Mouse (Mus musculus) thymus, adult 2 months (tissue): ENCODE results near the gene Igfbp7. TPM values are rescaled to one million over a fixed set of nuclear protein-coding genes. Genes with fewer than 3 reads are reported as not detected.

Experiments used
- DNase-seq: peaks from one replicate; pipeline ENCODE4 v3.0.0; 2021
- H3K27ac ChIP-seq: fragments of 200-500 bp; 2 replicates; pipeline ENCODE4 v1.5.1; 2012; ENCODE audit warnings: low read length, control low read depth; ENCODE audit not compliant: control insufficient read depth, insufficient read depth
- H3K27me3 ChIP-seq: fragments of 200-500 bp; 2 replicates; pipeline ENCODE4 v1.6.1; 2012; ENCODE audit warnings: mild to moderate bottlenecking, low read length, moderate library complexity, mixed read lengths; ENCODE audit not compliant: control insufficient read depth, insufficient read depth
- H3K36me3 ChIP-seq: fragments of 200-500 bp; 2 replicates; pipeline ENCODE4 v1.6.1; 2012; ENCODE audit warnings: mild to moderate bottlenecking, low read length, moderate library complexity; ENCODE audit not compliant: control insufficient read depth, insufficient read depth
- H3K4me1 ChIP-seq: fragments of 200-500 bp; replicated peaks from 2 replicates; pipeline ENCODE4 v1.6.1; 2012; ENCODE audit warnings: low read length; ENCODE audit not compliant: control insufficient read depth, insufficient read depth
- H3K4me3 ChIP-seq: fragments of 200-500 bp; 2 replicates; pipeline ENCODE4 v1.5.1; 2012; ENCODE audit warnings: mild to moderate bottlenecking, low read length, control low read depth, moderate library complexity; ENCODE audit not compliant: control insufficient read depth, insufficient read depth
- CTCF ChIP-seq: fragments of 200-500 bp; IDR thresholded peaks from 2 replicates; pipeline ENCODE4 v1.5.1; 2012; ENCODE audit warnings: mild to moderate bottlenecking, control low read depth, low read length, moderate library complexity, borderline replicate concordance; ENCODE audit not compliant: control insufficient read depth, poor library complexity, insufficient read depth; ENCODE audit errors: extremely low read depth
- POLR2A ChIP-seq: fragments of 200-500 bp; IDR thresholded peaks from 2 replicates; pipeline ENCODE4 v1.6.1; 2012; ENCODE audit warnings: mild to moderate bottlenecking, low read length, control low read depth, moderate library complexity; ENCODE audit not compliant: control insufficient read depth, poor library complexity, insufficient read depth; ENCODE audit errors: extremely low read depth
- WGBS: fragments of 180-500 bp; shearing (Covaris S2); methylation state at CpG from one replicate; pipeline ENCODE4 v1.1.7; 2018; 5-methylcytosine and 5-hydroxymethylcytosine counted together
- polyA plus RNA-seq: library from polyadenylated mRNA; depleted of rRNA; stranded (reverse); fragments of >200 nt; gene quantifications from 2 replicates; pipeline ENCODE4 v1.2.3, GENCODE M21; 2012

Igfbp7 gene
- polyA plus RNA-seq, 1 experiment = 370 TPM

DNA sequence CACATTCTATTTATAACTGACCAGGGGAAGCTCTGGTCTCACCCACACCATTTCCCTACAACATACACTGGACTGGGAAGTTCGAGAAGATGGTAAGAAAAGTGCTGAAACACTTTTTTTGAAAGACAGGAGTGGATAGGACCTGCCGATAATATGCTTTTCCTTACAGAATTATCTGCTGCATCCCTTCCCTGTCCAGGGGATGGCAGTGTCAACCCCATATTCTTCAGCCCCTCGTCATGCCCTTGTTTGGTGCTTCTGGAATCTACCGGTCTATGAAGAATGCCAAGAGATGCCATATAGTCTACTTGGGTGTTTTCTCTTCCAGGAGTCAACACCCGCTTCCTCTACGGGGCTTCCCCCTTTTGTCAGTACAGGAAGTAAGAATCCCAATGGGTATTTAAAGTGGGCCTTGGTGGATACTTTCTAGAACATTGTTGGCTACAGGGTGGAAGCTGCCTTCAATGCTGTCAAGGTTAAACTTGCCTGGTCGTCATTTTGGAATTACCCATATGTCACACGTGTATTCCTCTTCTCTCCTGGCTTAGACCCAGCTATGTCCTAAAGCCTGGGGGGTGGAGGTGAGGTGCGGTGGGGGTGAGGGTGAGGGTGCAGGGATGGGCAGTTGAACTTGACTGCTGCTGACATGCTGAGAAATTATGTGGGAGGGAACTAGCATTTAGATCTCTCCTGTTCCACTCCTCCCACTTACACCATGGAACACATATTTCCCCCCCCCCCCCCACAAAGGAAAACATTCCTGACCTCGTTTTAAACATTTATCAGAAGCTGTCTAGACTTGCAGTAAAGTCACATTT, 21.0 kb downstream of the Igfbp7 start:
- no peaks in the 10 kb centered on the region for H3K27me3 ChIP-seq
- no peaks in the 10 kb centered on the region for H3K36me3 ChIP-seq
- H3K4me3 ChIP-seq = no peak overlapping the region
- TF ChIP-seq POLR2A (no peak), CTCF (no peak)
- 64% methylated on average over 10 of the region's 10 CpGs for WGBS
- no peak for DNase-seq
- H3K27ac ChIP-seq = no peak overlapping the region
- no peaks in the 10 kb centered on the region for H3K4me1 ChIP-seq

DNA sequence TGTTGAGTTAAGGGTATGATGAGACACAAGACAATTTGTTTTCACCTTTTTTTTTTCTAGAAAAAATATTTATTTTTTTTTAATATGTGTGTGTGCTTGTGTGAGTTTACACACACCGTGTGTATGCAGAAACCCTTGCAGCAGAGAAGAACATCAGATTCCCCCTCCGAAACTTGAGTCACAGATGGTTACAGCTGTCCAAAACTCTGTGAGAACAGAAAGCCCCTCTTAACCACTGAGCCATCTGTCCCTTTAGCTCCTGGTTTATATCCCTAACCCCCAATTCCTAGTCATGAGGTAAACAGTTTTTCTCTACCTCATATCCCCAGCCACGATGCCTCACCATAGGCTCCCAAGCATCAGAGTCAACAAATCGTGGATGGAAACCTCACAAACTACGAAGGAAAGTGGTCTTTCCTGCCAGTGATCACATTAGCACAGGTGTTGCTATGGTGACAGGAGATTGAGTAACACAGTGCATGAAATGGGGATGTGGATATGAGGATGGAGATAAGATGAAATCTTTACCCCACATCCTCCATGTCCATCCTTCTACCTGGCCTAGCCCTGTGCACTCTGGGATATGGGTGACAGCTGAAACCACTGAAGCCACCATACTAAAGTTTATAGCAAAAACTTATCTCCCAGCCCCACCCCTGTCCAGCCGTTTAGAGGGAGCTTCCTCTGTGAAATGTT, 21.8 kb downstream of the Igfbp7 start:
- H3K36me3 ChIP-seq = no peaks in the 10 kb centered on the region
- WGBS = 48% methylated on average over 6 of the region's 6 CpGs
- H3K27ac ChIP-seq = no peak overlapping the region
- no peak overlapping the region for H3K4me3 ChIP-seq
- no peak for DNase-seq
- no peaks in the 10 kb centered on the region for H3K27me3 ChIP-seq
- H3K4me1 ChIP-seq = no peaks in the 10 kb centered on the region
- TF ChIP-seq CTCF = no peak
- TF ChIP-seq POLR2A = no peak

GRCm38 (mm10) chr5:77385221-77385620, 22.6 kb downstream of the Igfbp7 start:
- 76% methylated on average over 5 of the region's 5 CpGs for WGBS
- TF ChIP-seq POLR2A (no peak), CTCF (no peak)
- Histone ChIP-seq H3K4me1 (no peaks in the 10 kb centered on the region), H3K36me3 (no peaks in the 10 kb centered on the region), H3K27ac (no peak overlapping the region), H3K27me3 (no peaks in the 10 kb centered on the region), H3K4me3 (no peak overlapping the region)
- no peak for DNase-seq

DNA sequence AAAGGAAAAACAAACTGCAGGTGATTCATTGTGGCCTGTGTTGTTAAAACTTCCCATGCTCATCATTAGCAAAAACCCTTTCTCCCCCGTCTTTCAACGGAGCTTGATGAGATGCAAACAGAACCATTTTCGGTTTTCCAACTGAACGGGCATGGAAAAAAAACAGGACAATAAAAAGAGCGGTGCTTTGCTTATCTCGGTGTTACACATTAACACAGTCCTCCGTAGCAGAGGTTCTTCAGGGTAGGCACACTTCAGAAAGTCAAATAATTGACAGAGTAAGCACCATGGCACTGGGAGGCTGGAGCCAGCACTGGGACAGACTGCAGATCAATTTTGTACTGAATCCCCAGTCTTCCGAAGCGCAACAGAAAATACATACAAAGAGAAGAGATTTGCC, 23.1 kb downstream of the Igfbp7 start:
- DNase-seq = no peak
- no peak overlapping the region for H3K27ac ChIP-seq
- 93% methylated on average over 9 of the region's 9 CpGs for WGBS
- H3K36me3 ChIP-seq = no peaks in the 10 kb centered on the region
- TF ChIP-seq CTCF (no peak), POLR2A (no peak)
- H3K4me3 ChIP-seq = no peak overlapping the region
- no peaks in the 10 kb centered on the region for H3K27me3 ChIP-seq
- no peaks in the 10 kb centered on the region for H3K4me1 ChIP-seq

DNA sequence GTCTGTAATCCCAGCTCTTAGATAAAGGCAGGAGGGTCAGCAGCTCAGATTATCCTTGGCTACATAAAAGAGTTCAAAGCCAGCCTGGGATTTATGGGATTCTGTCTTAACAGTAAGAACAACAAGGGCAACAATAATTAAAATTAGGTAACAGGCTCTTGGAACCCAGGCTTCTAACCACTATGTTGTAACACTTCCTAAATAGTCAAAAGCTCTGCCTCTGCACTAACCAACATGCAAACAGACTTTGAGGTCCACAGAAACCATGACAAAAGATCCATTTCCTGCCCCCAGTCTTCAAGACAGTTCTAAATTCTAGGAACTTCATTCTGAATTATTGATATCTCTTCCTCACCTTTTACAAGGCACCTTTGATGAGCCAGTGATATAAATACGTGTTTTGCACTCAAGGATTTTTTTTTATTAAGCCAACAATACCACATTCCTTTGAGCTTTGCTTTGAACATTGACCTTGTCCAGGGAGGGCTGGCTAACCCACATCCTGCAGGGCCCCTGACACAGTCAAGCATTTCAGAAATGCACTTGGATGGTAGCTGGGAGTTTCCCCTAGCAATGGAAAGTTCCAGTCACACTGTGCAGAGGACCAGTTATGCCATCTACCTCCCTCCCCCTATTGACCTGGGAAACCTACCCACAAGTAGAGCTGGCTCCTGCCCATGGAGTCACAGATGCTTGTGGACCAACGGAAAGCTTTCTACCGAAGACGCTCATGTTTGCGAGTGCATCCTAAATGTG, 23.9 kb downstream of the Igfbp7 start:
- TF ChIP-seq CTCF (no peak), POLR2A (no peak)
- WGBS = 46% methylated on average over 5 of the region's 5 CpGs
- no peak for DNase-seq
- Histone ChIP-seq H3K36me3 (no peaks in the 10 kb centered on the region), H3K4me3 (no peak overlapping the region), H3K27ac (no peak overlapping the region), H3K27me3 (no peaks in the 10 kb centered on the region), H3K4me1 (no peaks in the 10 kb centered on the region)

- no peaks in the 10 kb centered on the region for H3K36me3 ChIP-seq
- TF ChIP-seq CTCF (no peak), POLR2A (no peak)
- H3K4me1 ChIP-seq = no peaks in the 10 kb centered on the region
- DNase-seq = no peak
- no peaks in the 10 kb centered on the region for H3K27me3 ChIP-seq
- H3K4me3 ChIP-seq = no peak overlapping the region
- WGBS = 92% methylated on average over 5 of the region's 5 CpGs
- no peak overlapping the region for H3K27ac ChIP-seq
These were observed 26.2 kb downstream of the Igfbp7 start for GRCm38 (mm10) chr5:77381686-77382085.
